Mouse (Mus musculus): ENCODE results near the gene Suclg2. TPM values are rescaled to one million over a fixed set of nuclear protein-coding genes. Genes with fewer than 3 reads are reported as not detected.

The Suclg2 gene
- total RNA-seq, 2 experiments from 2014 or later, result 48.5 to 111 TPM

DNA sequence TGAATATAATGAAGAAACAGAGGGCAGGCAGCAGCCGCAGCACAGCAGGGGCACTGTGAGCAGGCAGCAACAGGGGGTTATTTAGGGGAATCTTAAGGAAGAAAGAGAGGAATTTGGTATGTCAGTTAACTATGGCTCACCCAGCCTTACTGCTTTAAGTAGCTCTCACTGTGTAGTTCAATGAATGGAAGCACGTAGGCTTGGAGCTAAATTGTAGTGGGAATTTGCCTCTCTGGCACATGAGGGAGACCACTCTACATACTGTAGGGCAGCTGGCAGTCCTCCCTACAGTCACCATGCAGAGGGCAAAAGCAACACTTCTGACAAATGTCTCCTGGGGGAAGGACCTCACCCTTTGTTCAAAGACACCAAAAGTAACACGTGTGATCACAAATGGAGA lies 143.7 kb downstream of the Suclg2 start:
- ATAC-seq (replicated peaks; ENCODE audit: poor library complexity, severe bottlenecking), result no peak

DNA sequence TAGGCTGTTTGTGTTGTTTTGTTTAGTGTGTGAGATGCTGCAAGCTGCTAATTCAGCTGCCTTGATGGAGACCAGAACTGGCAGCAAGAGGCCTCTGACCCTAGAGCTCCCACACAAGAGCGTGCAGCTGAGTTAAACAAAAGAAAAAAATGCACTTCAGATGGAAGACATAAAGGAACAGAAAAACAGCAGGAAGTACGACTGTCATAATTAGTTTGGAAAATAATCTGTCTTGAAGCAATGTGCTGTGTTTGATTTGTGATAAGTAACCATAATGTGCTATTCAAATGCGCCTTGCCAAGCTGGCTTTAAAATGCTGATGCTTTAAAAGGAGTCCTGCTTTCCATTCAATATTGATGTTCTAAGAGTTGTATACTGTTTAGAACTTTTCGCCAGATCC lies 144.2 kb downstream of the Suclg2 start:
- ATAC-seq (replicated peaks; ENCODE audit: poor library complexity, severe bottlenecking), result no peak

- ATAC-seq (replicated peaks; ENCODE audit: poor library complexity, severe bottlenecking), result no peak
Observed at GRCm38 (mm10) chr6:95573035-95573759, 145.4 kb downstream of the Suclg2 start.

DNA sequence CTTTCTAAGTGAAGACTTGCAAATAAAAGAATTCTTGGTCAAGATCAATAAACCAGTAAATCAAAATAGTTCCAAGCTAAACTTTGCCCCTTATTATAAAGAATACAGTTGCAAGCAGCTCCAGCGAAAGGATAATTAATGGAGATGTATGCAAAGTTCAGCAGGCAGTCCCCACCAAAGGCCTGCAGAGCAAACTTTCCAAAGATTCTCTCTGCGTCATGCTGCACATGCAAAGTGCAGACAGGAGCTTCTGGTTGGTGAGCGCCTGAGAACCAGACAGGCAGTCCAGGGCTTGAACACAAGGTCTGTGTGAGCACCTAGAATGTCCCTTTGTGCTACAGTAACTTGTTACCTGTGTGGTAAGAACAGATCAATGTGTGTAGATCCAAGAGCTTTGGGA lies 147.0 kb downstream of the Suclg2 start:
- no peak for ATAC-seq (replicated peaks; ENCODE audit: poor library complexity, severe bottlenecking)

DNA sequence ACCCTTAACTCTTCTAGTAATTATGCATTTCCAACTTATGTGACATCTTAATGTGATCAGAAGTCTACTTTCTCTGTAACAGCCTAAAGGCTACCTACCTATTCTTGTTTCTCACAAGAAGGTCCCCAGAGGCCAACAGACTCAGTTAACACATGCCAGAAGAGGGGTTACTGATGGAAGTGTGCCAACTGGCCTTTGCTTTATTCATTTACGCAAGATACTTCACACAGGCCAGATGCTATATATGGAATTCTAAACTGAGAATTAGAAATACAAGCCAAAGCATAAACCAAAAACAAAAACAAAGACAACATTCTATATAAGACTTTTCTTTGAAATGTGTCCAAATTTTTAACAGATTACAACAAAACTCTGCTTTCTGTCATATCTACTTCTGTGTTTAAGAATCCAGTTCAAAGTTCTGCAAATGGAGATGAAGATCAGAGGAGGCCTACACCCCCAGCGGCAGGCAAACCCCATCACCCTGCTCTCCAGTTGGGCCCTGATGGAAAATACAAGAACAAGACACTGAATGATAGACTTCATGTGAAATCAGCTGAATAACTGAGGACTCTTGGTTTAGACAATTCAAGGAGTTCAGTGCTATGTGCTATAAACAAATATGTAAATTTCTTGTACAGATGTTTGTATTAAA lies 155.1 kb downstream of the Suclg2 start:
- ATAC-seq (replicated peaks; ENCODE audit: poor library complexity, severe bottlenecking), result no peak

GRCm38 (mm10) chr6:95556320-95556719 lies 162.3 kb downstream of the Suclg2 start:
- ATAC-seq (replicated peaks; ENCODE audit: poor library complexity, severe bottlenecking), result no peak

- ATAC-seq (replicated peaks; ENCODE audit: poor library complexity, severe bottlenecking), result peak; percentile 82
Observed at GRCm38 (mm10) chr6:95552339-95552950, 166.2 kb downstream of the Suclg2 start.

DNA sequence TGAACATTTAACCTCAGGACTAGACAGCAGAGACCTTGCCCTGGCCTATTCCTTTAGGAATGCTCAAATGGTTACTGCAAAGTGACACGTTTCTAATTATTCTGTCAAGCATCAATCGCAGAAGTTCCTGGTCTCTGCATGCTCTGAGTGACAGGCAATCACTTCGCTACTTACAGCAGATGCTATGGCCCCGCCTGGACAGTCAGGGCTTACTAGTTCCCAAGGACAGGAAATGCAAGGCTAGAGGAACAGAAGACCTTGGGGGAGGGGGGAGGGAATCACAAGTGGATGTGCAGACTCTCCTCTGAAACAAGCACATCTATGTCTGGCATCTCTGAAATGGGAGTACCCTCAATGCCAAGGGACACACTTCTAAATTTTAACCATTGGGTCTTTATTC lies 167.6 kb downstream of the Suclg2 start:
- ATAC-seq (replicated peaks; ENCODE audit: poor library complexity, severe bottlenecking), result no peak

GRCm38 (mm10) chr6:95546189-95546832 lies 172.3 kb downstream of the Suclg2 start:
- no peak for ATAC-seq (replicated peaks; ENCODE audit: poor library complexity, severe bottlenecking)

DNA sequence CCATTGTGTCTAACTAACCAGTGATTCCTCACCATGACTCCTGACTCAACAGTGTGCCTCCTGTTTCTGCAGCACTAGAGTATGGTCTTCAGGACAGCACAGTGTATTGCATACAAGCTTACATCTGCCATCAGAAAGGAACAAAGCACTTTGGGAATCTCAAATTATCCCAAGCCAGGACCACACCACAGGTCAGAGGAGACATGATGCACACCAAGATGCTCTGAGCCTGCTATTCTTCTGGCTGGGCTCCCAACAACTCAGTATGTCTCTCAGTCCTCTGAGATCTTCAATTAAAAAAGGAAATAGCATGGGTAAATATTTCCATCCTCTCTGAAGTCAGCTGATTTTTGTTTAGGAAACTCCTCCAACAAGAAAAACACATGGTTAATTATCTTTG lies 172.9 kb downstream of the Suclg2 start:
- no peak for ATAC-seq (replicated peaks; ENCODE audit: poor library complexity, severe bottlenecking)

DNA sequence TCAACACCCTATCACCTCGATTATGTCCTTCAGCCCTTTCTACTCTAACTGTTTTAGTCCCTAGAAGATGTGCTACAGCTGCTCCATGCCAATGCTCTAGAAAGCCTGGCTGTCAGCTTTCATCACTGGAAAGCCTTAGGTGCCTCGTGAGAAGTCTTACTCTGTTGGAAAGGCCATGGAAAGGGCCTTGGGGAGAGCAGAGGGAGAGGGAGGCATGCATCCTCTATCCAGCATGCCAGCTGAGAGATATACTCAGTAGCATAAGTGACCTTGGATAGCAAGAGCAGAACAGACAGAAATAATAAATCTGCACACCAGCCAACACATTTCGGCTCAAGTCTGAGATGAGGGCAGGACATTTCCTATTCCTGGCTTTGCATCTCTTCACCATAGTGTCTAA lies 173.3 kb downstream of the Suclg2 start:
- ATAC-seq (replicated peaks; ENCODE audit: poor library complexity, severe bottlenecking), result no peak

GRCm38 (mm10) chr6:95535191-95535590 lies 183.4 kb downstream of the Suclg2 start:
- no peak for ATAC-seq (replicated peaks; ENCODE audit: poor library complexity, severe bottlenecking)

GRCm38 (mm10) chr6:95519846-95520245 lies 198.8 kb downstream of the Suclg2 start:
- no peak for ATAC-seq (replicated peaks; ENCODE audit: poor library complexity, severe bottlenecking)

DNA sequence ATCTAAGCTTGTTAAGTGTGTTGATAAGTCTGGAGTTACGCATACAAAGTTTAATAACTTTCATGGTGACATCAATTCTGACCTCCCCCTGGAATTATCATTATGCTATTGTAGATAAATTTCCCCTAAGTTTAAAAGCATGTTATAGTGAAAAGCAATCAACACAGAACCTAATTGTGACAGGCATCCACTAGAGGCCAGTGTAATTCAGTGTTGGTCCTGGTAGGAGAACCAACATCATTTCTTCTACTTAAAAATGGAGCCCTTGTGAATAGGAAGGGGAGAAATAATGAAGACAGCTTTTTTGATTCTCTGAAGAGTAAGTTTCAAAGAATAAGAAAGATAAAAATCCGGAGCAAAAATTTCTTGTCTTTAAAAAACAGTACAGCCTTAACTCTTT lies 200.2 kb downstream of the Suclg2 start:
- no peak for ATAC-seq (replicated peaks; ENCODE audit: poor library complexity, severe bottlenecking)

DNA sequence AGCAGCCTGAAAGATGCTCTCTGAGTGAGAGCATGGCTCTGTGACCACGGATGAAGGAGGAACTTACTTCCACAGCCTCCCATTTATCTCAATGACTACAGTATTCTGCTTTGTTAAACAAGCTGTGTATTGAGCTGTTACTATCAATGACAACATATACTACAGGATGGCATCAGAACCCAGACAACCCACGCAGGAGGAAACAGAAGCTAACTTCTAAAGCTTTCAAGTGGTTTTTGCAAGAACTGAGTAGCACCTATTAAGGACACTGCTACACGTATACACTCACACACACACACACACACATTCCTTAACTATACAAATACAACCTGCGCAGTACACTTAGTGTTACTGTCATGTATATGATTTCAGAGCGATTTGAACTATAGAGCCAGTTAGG lies 202.9 kb downstream of the Suclg2 start:
- ATAC-seq (replicated peaks; ENCODE audit: poor library complexity, severe bottlenecking), result no peak

DNA sequence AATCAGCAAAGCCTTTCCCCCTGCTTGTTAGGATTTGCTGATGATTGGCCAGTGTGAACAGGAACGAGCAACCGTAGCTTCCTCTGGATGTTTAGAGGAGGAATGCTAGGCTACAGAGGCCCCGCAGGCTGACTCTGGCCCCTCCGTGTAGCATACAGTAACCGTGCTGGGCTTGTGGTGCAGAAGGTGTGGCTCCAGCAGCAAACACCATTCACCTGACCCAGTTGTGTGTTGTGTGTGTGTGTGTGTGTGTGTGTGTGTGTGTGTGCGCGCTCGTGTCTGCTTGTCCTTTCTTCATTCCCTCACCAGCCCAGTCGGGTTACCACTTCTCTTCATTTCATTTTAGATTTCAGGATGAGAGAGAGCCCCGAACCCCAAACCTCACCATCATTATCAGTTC lies 203.9 kb downstream of the Suclg2 start:
- no peak for ATAC-seq (replicated peaks; ENCODE audit: poor library complexity, severe bottlenecking)

GRCm38 (mm10) chr6:95511689-95512088 lies 206.9 kb downstream of the Suclg2 start:
- no peak for ATAC-seq (replicated peaks; ENCODE audit: poor library complexity, severe bottlenecking)

DNA sequence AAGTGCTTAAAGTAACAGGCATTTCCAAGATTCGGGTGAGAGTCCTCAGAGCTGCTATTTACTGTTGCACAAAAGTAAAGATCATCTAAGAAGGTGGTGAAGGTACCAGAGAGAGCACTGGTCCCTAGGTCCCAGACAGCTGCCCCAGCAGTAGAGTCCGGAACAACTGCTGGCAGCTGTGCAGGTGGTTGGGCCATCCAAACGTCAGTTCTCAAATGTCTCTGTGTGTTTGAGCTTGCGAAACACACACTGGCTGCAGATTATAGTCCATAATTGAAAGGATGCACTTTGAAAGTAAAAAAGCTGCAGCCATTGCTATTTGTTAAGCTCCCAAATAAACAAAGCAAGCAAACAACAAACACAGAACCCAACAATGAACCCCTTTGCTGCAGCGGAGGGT lies 217.8 kb downstream of the Suclg2 start:
- no peak for ATAC-seq (replicated peaks; ENCODE audit: poor library complexity, severe bottlenecking)

DNA sequence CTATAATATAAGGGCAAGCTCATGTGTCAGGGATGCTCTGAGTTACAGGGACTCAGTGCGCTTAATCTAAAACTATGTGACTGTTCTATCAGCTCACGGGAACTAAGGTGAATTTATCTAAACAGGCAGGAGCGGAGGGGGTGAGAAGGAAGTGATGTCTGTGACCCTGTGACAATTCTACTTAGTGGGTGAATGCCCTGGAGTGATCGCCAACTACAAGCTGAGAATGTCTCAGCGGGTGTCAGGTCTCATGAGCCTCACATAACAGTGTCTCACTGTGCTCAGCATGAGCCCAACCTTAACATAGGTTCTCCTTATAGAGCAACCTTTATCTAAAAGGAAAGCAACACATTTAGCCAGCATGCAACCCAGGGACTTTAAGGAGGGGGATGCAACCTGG lies 219.0 kb downstream of the Suclg2 start:
- no peak for ATAC-seq (replicated peaks; ENCODE audit: poor library complexity, severe bottlenecking)

DNA sequence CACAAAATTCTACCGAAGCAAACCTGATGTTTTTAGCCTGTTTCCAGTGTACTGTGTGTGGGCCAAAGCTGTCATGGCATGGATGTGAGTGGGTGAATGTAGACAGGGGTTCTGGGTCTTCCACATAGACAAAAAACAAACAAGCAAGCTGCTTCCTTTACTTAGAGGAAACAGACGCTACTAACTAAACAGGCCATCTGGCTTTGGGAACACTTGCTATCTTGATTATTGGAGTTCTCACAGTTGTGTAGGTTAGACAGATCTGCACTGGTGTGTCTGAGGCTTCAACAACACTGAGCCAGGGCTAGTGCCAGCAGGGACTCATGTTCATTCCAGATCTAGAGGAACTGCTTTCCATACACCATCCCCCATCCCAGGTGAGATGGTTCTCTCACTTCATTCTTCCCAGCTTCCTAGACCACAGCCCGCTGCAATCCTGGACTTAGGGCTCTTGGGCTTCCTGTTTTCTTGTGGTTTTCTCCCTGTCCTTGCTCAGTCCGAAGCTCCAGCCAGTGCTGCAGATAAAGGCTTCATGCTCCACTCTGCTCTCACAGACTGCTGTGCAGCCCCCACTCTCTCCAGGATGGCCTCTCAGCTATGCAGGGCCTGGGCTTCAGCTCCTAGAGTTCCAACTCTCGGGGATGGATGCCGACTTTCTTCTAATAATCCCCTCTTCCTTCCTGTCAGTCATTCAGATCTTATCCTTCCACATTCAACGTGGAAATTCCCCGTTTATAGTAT lies 226.2 kb downstream of the Suclg2 start:
- ATAC-seq (replicated peaks; ENCODE audit: poor library complexity, severe bottlenecking), result no peak

- ATAC-seq (replicated peaks; ENCODE audit: poor library complexity, severe bottlenecking), result no peak
Observed at GRCm38 (mm10) chr6:95491043-95491442, 227.6 kb downstream of the Suclg2 start.
